Mouse (Mus musculus): ENCODE data around the gene Zfp358. TPM values are rescaled to one million over a fixed set of nuclear protein-coding genes. Genes with fewer than 3 reads are reported as not detected.

Gene Zfp358
- polyA plus RNA-seq, 1 experiment from 2014 or later, result 45.2 TPM

GRCm38 (mm10) chr8:3516450-3517116, 23.6 kb downstream of the Zfp358 start:
- CTCF ChIA-PET, result interaction anchor here (2.0 to 2.6 kb wide), 2 partner anchors 16 to 159 kb away, joined by 7 to 10 read pairs; partner anchors contain the start of genes Mcoln1 and Trappc5

DNA sequence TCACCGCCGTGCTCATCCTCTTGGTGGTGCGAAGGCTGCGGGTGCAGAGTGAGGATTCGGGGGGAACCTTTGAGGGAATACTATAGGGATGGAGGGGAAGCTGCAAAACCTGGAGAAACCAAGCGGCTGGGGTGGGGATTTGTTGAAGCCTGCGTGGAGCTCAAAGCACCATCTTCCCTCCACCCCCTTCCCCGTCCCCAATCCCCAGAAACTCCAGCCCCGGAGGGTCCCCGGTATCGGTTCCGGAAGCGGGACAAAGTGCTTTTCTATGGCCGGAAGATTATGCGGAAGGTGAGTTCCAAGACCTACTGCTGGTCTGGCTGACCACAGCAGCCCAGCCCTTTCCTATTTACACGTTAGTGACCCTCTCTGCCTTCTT, 24.2 kb downstream of the Zfp358 start:
- in situ Hi-C loops (cut with MboI; ENCODE audit: low pct_unique_long_range_greater_than_20kb), result no loop called here
- H3K27me3 ChIP-seq, result no peaks in the 10 kb centered on the region
- ChIA-PET POLR2A (no interaction called here), CTCF (no interaction called here)
- TF ChIP-seq CTCF (IDR thresholded peaks at IDR 0.05), result no peak
- DNase-seq (ENCODE audit: low read depth, low spot score), result no peak
- no peak for ATAC-seq

More at GRCm38 (mm10) chr8:3516450-3517116, 23.6 kb downstream of the Zfp358 start:
- no peaks in the 10 kb centered on the region for H3K27me3 ChIP-seq
- POLR2A ChIA-PET, result interaction anchor here (0.9 to 2.6 kb wide), 5 partner anchors 16 to 121 kb away, joined by 3 to 13 read pairs (median 3); partner anchors contain the start of genes Mcoln1, Pet100 and Zfp358
- no peak for TF ChIP-seq CTCF (IDR thresholded peaks at IDR 0.05)
- in situ Hi-C loops (cut with MboI; ENCODE audit: low pct_unique_long_range_greater_than_20kb), result no loop called here
- DNase-seq (ENCODE audit: low read depth, low spot score) (peak; percentile 81), ATAC-seq (peak; percentile 82)

GRCm38 (mm10) chr8:3522007-3522697, 29.2 kb downstream of the Zfp358 start:
- CTCF ChIA-PET, result interaction anchor here (1.1 kb wide), 1 partner anchor 11 kb away, joined by 3 read pairs; no protein-coding TSS in a partner anchor
- TF ChIP-seq CTCF (IDR thresholded peaks at IDR 0.05), result no peak
- no peaks in the 10 kb centered on the region for H3K27me3 ChIP-seq
- in situ Hi-C loops (cut with MboI; ENCODE audit: low pct_unique_long_range_greater_than_20kb), result no loop called here
- POLR2A ChIA-PET, result no interaction called here
- ATAC-seq (no peak), DNase-seq (ENCODE audit: low read depth, low spot score) (no peak)

- ChIA-PET CTCF (interaction anchor here (1.4 kb wide), 1 partner anchor 12 kb away, joined by 3 read pairs; no protein-coding TSS in a partner anchor), POLR2A (no interaction called here)
- DNase-seq (ENCODE audit: low read depth, low spot score), result no peak
- no peak for TF ChIP-seq CTCF (IDR thresholded peaks at IDR 0.05)
- in situ Hi-C loops (cut with MboI; ENCODE audit: low pct_unique_long_range_greater_than_20kb), result no loop called here
- no peak for ATAC-seq
- no peaks in the 10 kb centered on the region for H3K27me3 ChIP-seq
Measured at GRCm38 (mm10) chr8:3530816-3531215, 37.9 kb downstream of the Zfp358 start.

DNA sequence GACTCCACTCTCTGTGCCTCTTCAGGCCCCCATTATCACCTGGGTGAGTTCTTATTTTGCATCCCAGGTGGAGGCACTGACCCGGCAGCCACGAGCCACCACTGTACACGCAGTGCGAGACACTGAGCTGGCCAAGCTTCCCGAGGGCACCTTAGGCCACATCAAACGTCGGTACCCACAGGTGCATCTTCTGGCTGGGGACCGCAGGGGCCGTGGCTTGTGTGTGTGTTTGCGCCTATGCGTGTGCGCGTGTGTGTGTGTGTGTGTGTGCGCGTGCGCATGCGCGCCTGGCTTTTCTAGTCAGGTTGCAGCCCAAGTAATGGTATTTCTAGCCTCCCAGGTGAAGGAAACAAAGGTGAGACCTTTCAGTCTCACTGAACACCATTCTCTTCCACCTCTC, 39.0 kb downstream of the Zfp358 start:
- ChIA-PET POLR2A (no interaction called here), CTCF (no interaction called here)
- no peak for DNase-seq (ENCODE audit: low read depth, low spot score)
- no peaks in the 10 kb centered on the region for H3K27me3 ChIP-seq
- ATAC-seq, result no peak
- in situ Hi-C loops (cut with MboI; ENCODE audit: low pct_unique_long_range_greater_than_20kb), result no loop called here
- TF ChIP-seq CTCF (IDR thresholded peaks at IDR 0.05), result no peak

- in situ Hi-C loops (cut with MboI; ENCODE audit: low pct_unique_long_range_greater_than_20kb), result no loop called here
- ChIA-PET CTCF (no interaction called here), POLR2A (interaction anchor here (0.6 kb wide), 1 partner anchor 42 kb away, joined by 3 read pairs; no protein-coding TSS in a partner anchor)
- ATAC-seq, result no peak
- TF ChIP-seq CTCF (IDR thresholded peaks at IDR 0.05), result no peak
- H3K27me3 ChIP-seq, result no peaks in the 10 kb centered on the region
- no peak for DNase-seq (ENCODE audit: low read depth, low spot score)
Measured at GRCm38 (mm10) chr8:3536053-3536841, 43.3 kb downstream of the Zfp358 start.

GRCm38 (mm10) chr8:3536940-3537339, 44.0 kb downstream of the Zfp358 start:
- ChIA-PET POLR2A (interaction anchor here (0.6 kb wide), 1 partner anchor 43 kb away, joined by 3 read pairs; no protein-coding TSS in a partner anchor), CTCF (no interaction called here)
- no peak for ATAC-seq
- TF ChIP-seq CTCF (IDR thresholded peaks at IDR 0.05), result no peak
- no peaks in the 10 kb centered on the region for H3K27me3 ChIP-seq
- DNase-seq (ENCODE audit: low read depth, low spot score), result no peak
- in situ Hi-C loops (cut with MboI; ENCODE audit: low pct_unique_long_range_greater_than_20kb), result no loop called here

DNA sequence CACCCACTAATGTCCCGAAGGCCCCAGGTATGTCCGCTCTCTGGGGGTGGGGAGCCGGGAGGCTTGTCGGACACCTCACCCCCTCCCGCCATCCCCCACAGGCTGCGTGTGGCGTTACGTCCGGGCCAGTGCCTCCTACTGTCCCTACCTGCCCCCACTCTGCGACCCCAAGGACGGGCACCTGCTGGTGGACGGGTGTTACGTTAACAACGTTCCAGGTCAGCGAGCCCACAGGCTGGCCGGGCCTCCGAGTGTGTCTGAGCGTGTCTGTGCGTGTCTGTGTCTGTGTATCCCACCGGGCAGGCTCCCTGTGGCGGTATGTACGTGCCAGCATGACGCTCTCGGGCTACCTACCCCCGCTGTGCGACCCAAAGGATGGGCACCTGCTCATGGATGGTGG, 44.7 kb downstream of the Zfp358 start:
- ATAC-seq (no peak), DNase-seq (ENCODE audit: low read depth, low spot score) (no peak)
- CTCF ChIA-PET, result no interaction called here
- TF ChIP-seq CTCF (IDR thresholded peaks at IDR 0.05), result no peak
- in situ Hi-C loops (cut with MboI; ENCODE audit: low pct_unique_long_range_greater_than_20kb), result no loop called here
- POLR2A ChIA-PET, result no interaction called here
- H3K27me3 ChIP-seq, result no peaks in the 10 kb centered on the region

DNA sequence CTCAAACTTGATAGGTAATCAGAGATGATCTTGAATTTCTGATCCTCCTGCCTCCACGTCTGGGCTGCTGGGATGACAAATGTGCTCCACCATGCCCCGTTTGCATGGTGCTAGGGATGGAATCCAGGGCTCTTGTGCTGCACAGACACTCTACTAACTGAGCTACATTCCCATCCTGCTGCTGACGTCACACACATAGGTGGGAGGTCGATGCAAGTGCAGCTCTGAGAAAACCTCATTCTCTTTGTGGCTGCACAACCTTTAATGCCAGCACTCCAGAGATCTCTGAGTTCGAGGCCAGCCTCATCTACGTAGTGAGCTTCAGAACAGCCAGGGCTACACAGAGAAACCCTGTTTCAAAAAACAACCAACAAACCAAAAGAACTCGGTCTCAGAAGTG, 46.2 kb downstream of the Zfp358 start:
- DNase-seq (ENCODE audit: low read depth, low spot score) (no peak), ATAC-seq (no peak)
- no peaks in the 10 kb centered on the region for H3K27me3 ChIP-seq
- POLR2A ChIA-PET, result no interaction called here
- no peak for TF ChIP-seq CTCF (IDR thresholded peaks at IDR 0.05)
- CTCF ChIA-PET, result no interaction called here
- in situ Hi-C loops (cut with MboI; ENCODE audit: low pct_unique_long_range_greater_than_20kb), result no loop called here

DNA sequence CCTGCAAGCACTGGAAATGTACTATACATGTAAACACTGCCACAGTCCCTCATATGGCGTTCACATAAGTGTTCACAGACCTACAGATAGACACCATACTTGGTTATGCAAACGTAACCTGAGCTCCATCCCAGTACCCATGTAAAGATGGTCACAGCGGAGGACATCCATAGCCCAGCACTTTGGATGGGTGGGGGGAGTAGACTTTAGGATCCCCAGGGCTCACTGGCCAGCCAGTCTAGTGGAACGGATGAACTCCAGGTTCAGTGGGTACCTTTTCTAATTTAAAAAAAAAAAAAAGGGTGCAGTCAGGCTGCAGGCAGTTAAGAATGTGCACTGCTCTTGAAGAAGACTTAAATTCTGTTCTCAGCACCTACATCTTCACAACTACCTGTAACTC, 47.1 kb downstream of the Zfp358 start:
- CTCF ChIA-PET, result no interaction called here
- DNase-seq (ENCODE audit: low read depth, low spot score) (no peak), ATAC-seq (no peak)
- POLR2A ChIA-PET, result no interaction called here
- no peaks in the 10 kb centered on the region for H3K27me3 ChIP-seq
- in situ Hi-C loops (cut with MboI; ENCODE audit: low pct_unique_long_range_greater_than_20kb), result no loop called here
- no peak for TF ChIP-seq CTCF (IDR thresholded peaks at IDR 0.05)
